Mouse (Mus musculus): ENCODE data around the gene 4930523C07Rik.
A peak's percentile ranks its signal among the peaks of the same experiment; 100 is the strongest.

The 4930523C07Rik gene

DNA sequence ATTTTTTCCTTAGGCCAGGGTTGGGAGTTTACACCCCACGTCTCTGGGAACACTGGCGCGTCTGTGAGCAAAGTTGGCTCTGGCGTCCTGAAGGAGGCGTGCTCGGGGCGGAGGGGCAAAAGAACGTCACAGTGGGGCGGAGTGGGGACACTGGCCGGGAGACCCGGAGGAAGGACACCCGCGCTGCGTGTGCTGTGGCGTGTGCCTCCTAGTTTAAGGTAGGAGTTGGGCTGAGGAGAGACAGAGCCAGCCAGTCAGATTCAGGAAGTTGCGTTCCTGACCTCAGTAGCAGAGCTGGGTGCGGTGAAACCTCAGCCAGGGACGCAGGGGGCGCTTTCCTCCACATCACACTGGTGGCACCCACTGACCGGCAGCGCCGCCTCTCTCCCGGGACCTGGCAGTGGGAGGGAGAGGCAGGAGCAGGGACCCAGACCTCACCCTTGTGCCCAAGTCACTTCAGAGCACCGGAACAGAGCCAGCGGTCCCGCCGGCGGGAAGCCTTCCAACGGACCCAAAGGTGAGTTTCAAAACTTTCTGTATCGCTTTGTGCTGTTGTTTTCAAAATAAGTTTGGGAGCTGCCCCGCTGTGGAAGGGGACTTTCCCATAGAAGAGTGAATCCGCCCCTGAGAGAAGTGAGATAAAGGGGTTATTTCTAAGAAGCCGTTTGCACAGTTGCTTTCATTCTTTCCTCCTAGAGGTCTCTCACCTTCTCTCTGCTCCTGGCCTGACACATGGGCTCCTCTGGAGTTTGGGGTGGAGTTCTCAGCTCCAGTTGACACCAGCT is at the start of gene 4930523C07Rik:
Gene 4930523C07Rik (plus strand): TSS at position 146 of the 785 bp plus-strand sequence.
- peak; percentile 82 to 88 for DNase-seq

DNA sequence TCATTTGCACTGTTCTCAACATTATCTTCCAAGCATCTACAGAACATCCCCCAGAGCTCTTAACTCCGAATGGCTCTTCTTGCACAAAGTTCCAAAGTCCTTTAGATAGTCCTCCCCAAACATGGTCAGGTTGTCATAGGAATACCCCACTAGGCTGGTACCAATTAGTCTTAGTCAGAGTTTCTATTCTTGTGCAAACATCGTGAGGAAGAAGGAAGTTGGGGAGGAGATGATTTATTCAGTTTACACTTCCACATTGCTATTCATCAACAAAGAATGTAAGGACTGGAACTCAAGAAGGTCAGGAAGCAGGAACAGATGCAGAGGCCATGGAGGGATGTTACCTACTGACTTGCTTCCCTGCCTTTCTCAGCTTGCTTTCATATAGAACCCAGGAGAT is 46.9 kb upstream of the 4930523C07Rik start:
- no peak for DNase-seq

DNA sequence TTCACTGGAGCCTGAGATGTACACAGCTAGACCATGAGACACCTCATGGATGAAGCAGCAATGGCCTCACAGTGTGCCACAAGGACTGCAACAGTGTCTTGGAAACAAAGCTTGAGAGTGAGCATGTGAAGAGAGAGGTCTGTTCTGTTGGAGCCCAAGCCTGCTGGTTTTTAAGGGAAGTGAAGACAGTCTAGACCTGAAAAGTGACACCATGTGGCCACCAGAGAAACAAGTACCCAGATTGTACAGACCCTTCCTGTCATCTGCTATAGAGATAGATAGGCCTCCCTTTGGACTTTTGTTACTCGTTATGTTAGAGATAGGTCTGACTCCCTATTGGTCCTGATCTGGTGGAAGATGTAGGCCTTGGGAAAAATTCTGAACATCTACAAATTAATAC is 45.8 kb upstream of the 4930523C07Rik start:
- no peak for DNase-seq

DNA sequence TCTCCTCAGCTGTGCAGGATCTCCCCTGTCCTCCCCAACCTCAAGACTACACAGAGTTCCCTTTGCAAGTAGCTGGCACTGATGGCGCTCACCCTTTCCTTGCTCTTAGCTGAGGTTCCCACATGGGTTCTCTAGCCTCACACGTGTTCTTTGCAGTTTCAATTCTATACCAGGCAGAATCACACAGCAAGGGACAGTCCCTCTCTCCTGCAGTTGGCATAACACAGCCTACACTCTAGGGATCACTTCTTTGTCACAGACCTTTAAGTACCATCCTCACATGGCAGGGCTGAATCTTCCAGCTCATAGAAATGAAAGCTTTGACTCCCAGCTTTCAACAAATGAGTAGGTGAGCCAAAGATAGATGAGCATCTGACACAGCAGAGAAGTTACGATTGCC is 45.0 kb upstream of the 4930523C07Rik start:
- DNase-seq = no peak

DNA sequence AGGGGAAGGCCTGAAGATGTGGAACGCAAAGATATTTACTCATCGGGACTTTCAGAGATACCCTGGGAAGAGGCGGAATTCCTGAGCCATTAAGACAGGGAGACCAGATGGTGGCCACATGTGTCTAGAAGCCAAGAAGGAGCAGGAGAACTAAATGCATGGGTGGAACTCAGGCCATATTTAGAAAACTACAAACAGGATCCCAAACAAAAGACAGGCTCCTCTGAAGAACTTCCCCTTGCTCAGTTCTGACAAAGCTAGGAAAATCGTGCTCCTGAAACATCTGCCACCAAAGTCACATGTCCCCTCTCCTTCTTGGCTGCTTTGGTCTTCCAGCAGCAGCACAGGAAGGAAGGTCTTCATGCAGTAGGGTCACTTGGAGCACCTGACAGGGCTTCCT is 38.9 kb upstream of the 4930523C07Rik start:
- no peak for DNase-seq

DNA sequence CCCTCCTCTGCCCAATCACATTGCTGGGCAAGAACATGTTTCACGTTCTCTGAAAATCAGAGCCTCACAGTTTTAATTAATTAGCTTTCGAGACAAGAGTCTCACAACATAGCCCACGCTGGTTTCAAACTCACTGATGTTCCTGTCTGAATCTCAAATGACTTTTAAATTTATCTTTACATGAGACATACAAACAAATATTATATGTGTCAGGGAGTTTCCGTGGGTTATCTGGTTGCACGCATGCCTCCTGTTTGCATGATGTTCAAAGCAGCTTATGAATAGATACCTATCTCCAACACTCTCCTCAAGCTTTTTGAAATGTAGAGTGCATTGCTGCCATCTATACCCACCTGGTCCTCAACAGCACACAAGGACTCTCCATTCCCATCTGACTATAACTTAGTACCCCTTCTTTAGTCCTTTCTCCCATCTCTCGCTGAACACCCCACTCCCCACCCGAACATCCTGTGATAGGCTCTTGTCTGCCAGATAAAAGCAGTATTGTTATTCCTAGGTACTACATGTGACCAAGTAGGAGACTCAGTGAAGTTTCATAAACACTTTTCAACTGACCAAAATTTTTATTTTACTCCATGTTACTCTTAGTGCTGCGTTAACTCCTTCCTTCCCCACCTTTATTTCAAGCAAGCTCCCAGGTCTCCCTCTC is 37.1 kb upstream of the 4930523C07Rik start:
- no peak for DNase-seq

DNA sequence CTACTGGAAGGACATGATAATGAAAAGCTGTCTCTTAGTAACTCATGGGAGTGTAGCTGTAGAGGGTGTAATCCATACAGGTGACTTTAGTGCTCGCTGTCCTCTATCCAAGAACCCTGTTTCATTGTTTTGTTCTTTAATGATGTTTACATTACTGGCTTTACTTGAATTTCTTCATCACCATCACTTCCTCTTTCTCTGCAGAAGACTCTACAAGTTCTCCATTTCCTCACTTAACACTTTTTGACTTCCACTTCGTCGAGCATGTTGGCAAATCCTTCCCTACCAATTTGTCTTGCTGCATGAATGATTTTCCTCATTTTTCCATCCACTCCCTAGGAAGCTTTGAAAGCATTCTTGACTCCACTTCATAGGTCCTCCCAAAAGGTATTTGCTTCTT is 31.1 kb upstream of the 4930523C07Rik start:
- DNase-seq = no peak

DNA sequence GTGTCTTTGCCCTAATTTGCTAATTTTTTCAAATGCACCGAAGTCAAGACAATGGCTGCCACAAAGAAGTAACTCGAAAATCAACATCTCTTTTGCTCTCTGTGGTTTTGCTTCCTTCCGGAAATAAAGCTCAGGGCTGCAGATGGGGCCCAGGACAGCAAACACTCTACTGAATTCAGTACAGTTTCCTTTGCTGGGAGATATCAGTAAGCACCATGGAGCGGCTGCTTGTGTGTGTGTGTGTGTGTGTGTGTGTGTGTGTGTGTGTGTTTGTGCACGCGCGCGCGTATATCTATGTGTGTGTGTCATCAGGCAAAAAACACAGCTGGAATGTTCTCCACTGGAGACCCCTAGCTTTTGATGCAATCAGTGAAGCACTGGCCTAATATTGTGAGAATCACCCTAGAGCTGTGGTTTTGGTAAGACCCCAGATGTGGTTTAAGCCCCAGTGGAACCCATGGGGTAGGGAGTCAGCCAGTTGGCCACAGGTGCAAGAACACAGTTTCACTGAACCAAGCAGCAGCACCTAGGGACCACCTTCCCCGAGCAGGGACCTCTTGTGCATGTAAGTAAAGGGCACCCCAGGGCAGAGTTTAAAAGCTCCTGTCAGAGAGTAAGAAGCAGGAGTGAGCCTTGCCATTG is 19.7 kb upstream of the 4930523C07Rik start:
- DNase-seq = no peak

DNA sequence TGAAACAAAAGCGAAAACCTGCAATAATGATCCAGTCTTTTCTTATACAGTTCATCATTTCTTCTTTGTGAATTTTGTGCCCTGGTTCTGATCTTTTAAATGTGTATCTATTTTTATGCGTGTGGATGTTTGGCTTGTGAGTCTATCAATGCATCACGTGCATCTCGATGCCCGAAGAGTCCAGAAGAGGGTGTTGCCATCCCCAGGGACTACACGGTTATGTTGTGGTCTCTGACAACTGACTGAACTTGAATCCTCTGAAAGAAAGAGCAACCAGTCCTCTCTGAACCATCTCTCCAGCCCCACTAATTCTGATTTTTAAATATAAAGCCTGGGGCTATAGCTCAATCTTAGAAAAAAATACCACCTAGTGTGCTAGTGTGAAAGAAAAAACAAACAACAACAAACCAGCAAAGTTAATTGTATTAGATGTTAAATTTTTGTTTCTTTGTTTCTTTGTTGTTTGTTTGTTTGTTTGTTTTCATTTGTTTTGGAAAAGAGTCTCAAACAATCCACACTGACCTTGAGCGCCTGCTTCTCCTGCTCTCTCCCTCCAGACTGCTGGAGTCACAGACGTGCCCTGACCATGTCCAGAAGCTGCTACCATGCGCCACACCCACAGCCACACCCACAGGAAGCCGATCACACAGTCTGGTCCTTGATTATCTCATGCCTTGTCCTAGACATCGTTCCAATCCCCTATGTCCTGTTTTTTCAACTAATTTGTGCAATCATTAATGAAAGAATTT is 18.9 kb upstream of the 4930523C07Rik start:
- no peak for DNase-seq

DNA sequence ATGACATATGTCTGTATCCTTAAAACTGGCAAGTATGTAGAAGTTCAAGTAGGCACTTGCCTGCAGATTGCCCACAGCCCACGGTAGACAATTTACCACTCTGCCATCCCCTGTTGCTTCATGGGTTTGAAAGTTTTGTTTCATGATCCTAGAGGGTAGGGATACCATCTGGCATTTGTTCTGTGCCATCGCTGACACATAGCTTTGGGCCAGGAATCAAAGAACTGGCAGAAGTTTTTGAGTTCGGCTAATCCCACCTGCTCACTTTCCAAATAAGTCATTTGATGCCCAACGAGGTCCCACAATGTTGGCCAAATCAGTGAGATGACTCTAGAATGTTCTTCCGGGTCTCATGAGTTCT is 18.3 kb upstream of the 4930523C07Rik start:
- no peak for DNase-seq

DNA sequence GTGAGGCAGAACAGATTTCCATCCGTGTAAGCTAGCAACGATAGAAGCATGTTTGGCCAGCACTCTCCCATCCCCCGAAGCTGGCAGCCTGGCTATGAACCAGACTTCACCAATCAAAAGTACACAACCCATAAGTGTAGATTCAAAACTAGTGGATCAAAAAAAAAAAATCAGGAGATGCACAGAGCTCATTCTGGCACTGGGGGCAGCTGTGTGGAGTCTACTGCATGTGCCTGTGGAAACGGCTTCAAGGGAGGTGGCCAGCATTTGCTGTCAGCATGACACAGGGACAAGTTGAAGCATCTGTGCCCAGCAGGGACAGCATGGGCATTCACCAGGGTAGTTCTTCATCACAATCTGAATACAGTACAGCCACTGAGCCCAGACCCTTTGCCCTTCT is 16.2 kb upstream of the 4930523C07Rik start:
- no peak for DNase-seq

DNA sequence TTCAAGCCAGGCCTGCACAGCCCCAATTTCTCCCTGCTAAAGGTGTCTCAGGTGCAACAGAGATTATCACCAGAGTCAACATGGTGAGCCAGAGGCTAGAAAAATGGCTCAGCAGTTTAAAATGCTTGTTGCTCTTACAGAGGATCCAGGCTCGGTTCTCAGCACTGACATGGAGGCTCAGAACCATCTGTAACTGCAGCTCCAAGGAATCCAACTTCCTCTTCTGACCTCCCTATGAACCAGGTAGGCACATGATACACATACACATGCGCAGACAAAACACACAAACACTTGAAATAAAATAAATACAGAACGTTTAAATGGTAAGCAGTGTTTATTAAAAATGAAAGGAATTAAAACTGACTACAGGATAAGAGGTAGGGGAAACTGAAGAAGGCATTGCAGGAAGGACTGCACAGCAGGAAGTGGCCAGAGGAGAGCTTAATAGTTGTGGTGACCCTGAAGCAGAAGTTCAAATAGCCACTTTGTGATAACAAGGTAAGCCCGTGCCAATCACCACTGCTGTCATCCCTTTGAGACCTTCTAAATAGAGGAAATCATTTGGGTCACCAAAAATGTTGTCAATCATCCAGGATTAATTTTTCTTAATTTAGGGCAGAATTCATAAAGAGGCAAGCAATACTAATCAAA is 10.1 kb upstream of the 4930523C07Rik start:
- DNase-seq = no peak

DNA sequence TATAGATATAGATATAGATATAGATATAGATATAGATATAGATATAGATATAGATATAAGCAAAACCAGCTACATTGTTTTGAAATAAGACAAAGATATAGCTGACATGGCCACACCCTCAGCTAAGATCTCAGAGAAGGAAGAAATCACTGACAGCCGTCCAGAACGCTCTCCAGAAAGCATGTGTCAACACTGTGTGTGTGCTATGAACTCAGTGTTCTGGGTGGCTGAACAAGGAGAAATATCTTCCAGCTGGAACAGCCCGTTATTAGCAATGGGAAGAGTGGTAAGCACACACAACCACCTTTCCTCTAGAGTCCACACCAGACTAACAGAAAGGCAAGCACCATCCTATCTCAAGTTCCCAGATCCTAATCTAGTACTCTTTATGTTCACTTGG is 8.6 kb upstream of the 4930523C07Rik start:
- DNase-seq = no peak

DNA sequence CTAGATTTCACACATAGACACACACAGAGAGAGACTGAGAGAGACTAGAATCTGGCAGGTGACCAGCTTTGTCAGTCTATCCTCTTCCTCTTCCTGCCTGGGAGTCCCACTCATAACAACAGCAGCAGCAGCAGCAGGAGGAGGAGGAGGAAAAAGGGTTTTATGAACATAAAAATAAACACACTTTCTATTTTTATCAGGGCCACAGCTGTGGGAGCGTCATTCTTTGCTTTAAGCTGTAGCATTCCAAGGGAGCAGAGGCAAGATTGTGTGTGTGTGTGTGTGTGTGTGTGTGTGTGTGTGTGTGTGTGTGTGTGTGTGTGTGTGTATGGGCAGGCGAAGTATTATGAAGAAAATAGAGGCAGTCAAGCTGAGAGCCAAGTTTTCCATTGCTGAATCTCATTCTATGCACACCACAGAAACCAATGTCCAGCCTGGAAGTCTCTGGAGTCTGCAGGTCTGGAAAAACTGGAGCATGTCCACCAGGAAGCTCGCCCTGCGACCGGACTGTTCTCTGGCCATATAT is 7.1 kb upstream of the 4930523C07Rik start:
- DNase-seq = peak; percentile 50 to 57

DNA sequence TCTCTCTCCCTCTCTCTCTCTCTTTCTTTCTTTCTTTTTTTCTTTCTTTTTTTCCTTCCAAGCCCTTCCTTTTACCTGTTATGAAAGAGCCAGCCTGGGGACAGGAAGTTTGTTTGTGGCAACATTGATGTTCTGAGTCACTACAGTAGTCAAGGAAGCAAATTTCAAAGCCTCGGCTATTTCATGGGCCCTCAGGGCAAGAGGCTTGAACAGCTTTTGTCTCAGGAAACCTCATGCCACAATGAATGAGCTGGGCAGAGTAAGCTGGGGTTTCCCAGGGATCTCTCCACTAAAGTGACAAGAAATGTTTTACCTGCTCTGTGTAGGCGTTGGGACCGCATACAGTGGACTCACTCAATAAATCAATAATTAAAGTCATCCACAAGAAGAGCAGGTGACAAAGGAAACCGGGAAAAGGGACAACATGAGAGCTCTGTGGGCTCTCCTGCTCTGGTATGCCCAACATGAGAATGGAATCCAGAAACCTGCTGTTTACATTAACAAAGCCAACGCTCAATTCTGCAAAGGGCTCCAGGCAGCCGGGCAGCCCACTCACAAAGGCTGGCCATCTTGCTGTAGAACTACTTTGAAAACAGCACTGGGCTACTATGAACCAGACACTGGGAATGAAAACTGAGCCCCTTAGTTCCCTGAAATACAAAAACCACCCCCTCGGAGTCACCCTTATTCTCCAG is 4.1 kb upstream of the 4930523C07Rik start:
- DNase-seq = no peak

DNA sequence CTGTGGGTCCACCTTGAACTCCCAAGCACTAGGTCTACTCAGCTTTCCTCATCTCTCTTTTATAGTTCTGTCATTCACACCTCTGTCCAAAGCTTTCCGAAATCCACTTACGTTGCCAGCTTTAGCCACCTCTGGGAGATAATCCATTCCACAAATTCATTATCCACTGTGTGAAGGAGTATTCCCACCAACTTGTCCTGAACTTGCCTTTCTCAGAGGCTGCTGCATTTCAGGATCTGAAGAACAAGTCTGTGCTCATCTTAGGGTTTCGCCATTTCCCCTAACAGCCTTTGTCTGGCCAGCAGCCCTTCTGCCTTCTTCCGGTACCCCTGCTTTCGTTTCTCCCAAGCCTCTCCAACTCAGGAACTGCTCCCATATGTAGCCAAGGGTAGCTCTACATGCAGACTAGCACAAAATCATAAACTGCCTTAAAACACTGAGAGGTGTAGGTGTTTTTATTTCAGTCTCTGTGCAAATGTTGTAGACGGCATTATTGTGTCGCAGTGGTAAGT is 2.9 kb upstream of the 4930523C07Rik start:
- no peak for DNase-seq

DNA sequence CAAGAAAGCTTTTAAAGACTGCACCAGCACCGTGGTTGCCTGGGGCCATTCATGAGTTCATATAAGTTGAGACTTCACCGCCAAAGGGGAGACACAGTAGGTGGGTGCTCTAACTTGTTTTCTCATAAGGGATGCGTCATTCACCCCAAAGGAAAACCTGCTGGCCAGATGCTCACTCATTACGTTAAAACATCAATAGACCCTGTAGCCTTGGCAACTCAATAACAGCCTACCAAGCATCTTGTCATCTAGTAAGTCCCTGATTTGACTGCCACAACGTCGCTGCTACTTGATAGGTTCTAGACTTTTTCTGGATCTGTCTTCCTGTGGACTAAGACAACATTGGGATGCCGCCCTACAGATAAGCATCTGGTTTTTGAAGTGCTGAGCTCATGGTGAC is 1.8 kb upstream of the 4930523C07Rik start:
- DNase-seq = no peak

DNA sequence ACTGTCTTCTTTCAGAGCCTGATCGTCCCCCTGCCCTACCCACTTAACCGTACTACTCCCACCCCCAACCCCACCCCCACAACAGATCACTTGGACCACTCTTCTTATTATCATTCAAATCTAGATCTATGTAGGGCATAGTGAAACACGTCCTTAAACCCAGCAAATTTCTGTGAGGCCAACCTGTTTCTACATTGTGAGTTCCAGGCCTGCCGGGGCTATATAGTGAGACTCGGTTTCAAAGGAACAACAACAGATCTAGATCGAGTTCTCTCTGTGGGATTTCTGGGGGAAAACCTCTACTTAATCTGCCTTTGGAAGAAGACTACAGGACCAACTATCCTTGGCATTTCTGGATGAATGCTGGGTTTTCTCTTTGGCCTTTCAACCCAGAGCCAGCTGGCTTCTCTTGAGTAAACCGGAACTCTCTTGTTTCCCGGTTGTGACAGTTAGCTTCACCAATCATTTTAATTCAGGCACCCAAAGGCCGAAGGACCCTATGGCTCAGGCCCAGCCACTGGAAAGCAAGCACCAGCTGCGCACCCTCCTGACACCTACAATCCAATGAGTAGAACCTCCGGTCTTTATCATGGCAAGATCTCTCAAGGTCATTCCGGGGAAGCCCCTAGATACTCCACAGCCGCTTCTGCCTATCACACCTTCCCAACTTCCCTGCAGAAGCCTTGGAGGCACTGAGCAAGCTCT is 759 bp upstream of the 4930523C07Rik start:
- no peak for DNase-seq

DNA sequence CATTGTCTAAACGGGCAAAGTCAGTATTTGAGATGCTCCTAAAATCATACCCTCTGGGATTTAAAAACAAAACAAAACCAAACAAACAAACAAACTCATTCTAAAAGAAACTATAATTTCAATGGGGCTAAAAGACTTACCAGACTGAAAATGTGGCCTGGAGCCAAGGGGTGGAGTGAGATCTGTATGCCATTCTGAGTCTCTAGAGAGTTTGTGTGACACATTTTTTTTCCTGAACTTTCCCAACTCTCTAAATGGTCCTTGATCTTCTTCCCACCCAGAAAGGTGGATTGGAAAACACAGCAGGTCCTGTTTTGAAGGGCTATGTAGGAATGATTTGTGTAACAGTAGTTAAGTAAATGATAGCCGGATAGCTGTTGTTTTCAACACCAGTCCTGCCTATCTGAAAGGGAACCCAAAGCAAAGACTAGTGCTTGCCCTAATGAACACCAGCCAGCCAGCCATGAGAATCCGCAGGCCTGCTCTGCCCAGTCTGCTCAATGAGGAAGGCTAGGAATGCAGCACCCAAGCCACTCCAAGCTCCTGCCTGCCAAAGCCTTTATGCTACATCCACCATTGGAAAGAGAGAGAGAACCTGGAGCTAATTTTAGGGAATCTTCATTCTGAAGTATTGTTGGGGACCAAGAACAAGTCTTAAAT is 1.0 kb downstream of the 4930523C07Rik start:
- DNase-seq = no peak

DNA sequence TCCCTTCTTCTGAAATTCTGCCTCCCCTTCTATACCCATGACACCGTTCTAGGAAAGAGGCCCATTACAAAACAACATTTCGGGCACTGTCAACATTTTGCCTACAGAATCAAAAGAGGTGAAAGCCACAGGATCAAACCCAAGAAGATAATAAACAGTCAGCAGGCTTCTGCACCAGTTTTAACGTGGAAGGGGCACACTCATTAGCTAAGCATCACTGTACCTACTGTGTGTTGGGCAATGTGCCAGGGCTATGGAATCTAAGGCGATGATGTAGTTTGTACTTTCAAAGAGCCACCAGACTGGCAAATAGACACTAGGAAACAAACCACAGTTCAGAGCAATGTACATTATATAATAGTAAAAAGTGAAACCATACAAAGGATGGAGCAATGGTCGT is 1.8 kb downstream of the 4930523C07Rik start:
- no peak for DNase-seq
